Mouse (Mus musculus) 3T3-L1 (cell line): ENCODE measurements around the gene Nr3c2.

Experiments used
- DNase-seq: peaks from one replicate; pipeline ENCODE4 v3.0.0-alpha.2; 2015; ENCODE audit warnings: low read depth, low spot score

The Nr3c2 gene

DNA sequence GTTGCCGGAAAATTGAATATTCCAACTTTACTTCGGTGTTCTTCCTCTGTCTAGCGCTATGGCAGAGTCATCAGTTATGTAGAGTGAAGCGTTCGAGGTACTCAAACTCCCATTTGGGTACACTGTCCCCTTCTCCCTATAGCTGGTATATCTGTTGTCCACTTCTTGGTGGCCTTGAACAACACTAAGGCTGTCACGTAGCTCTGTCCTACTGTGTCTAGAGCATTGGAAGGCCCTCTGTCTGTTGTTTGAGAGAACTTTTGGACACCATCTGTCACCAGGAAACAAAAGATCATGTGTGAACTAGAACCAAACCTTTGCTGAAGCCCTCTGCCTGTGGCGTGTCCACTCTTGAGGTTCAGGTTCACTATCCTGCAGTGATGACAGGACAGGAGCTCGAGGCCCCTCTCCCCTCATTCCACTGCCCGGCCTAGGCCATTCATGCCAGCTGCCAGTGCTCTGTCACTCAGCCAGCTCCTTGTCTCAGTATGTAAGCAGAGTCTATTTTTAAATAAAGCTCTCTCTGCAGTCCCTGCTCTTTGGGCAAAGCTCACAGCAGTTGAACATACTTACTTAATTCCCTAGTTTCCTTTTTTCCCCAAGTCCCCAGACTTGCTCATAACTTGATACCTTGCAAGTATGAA, 72.6 kb downstream of the Nr3c2 start:
- DNase-seq = no peak

DNA sequence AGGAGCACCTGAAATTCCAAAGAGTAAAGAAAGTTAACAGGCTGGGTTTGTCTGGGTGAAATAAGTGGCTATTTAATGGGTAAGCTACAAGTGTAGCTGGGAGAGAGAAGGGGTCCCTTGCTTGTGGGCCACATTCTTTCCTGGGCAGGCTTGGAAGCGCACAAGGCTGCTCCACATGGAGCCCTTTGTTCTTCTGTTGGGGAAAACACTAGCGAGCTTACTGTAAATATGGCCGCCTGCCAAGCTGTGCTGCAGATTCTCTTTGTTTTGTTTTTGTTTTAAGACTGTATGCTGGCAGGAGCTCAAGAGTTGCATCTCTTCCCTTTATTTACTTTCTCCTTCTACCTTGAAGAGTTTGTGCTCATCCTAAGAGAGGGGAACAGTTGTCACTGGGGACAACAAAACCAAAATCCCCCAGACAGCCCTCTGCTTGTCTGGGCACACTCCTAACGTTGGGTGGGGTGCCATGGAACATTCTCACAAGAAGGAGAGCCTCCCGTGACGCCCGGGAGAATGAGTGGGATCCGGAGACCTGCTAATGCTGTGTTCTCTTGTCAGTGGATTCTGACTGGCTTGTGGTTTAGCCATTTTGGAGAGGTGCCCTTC, 73.8 kb downstream of the Nr3c2 start:
- DNase-seq = peak; percentile 83

DNA sequence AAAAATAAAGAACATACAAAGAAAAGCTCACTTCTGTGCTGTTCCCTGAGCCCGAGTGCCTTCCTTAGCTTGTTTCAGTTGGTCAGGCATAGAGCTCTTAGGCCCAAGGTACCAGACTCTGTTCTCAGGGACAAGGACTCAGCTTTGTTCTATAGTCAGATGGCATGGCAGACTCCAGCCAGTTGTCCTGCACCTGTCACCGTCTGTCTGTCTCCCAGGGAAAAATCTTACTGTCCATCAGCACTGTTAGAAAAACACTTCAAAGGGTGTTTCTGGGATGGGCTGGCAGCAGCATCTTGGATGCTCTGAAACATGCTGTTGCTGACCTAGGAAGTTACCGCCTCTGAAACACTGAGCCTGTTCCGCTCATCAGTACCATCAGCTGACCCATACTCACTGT, 78.7 kb downstream of the Nr3c2 start:
- DNase-seq = no peak

DNA sequence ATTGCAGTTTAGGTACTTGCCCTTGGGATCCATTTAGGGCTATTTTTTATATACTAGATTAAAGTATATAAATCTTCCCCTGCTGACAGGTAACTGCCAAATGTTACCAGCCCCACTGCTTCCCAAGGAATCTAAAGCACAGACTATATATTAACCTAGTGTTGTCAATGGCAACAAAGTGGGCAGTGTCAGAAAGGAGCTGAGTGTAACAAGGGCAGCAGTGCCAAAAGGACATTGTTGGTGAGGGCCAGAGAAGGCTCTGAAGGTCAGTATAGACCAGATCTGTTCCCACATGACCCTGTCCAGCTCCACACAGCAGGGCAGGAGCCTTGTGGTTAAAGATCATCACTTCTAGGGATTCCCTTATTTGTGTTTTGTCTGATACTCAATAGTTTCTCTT, 84.8 kb downstream of the Nr3c2 start:
- DNase-seq = no peak

DNA sequence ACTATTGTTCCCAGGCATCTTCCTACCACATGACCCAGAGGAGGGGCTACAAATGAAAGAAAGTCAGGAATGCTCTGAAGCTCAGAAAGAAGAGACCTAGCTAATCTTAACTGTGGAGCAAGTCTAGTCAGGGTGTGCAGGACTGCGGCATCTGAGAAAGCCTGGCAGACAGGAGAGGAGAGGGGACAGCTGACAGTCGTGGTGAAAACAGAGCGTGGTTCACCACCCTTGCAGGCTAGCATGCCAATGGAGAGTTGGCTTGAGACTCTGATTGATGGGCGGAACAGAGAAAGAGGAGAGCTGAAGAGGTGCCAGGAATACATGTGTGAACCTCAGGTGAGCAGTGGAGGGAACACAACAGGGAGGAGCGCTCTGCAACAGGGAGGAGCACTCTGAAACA, 85.6 kb downstream of the Nr3c2 start:
- no peak for DNase-seq

DNA sequence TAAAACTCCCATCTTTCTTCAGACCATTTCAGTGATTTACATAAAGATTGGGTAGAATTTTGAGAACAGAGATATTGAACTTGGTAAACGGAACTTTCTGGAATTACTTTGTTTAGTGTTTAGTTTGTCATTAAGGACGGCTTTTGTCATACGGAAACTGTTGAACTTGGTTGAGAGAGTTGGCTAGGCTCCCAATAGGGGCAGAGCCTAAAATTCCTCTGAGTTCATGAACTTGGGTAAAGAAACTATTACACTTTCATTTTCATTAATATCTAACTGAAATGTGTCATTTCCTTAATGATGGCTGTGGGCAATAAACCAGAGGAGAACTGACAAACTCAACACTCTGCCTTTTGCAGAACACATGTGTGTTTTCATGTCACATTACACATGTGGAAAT, 88.6 kb downstream of the Nr3c2 start:
- no peak for DNase-seq

DNA sequence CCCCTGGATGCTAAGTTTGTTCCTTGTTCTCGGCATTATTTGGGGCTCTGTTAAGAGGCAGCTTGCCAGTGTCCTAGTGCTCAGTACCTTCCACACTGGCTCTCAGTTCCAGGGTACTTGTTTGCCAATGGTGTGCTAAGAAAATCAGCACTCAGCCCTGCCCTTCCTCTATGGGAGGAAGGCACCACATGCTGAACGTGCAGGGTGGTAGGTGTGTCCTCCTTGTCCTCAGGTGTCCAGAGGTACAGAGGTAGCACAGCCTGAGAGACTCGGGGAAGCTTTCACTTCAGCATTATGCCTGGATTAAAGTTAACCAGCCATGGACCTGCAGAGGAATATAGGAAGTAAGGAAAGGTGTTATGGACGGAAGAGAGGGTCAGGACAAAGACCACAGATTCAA, 99.0 kb downstream of the Nr3c2 start:
- no peak for DNase-seq

DNA sequence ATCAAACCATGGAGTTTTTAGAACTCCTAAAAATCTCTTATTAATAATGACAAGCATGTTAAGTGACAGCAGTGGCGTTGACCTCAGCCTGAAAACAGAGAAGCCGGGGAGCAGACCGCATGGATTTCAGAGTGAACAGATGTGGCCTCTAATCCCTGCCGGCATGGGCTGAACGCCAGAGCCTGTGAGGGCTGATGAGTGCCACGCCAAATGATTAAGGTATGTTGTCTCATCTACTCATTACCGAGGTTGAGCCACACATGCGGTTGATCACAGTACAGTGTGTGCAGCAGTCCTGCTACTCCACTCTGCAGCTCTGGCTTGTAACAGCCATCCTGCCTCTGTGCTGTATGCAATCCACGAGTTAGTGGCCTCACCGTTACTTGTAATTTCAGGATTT, 110.2 kb downstream of the Nr3c2 start:
- no peak for DNase-seq

DNA sequence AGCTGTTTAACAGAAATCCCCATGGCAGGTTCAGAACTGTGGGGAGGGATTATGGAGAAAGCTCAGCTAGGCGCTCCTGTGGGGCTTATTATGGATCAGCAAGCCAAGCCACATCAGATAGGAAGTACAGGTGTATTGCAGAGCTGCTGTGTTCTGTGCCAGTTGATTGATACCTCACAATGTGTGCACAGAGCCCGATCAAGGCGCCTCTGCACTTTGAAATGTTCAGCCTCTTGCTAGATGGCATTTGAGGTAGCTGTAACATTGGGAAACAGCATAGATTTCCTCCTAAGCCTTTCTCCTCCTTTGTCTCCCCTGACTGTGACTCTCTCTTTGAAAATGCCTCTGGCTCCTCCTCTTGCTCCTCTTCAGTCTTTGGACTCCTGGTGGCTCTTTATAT, 112.7 kb downstream of the Nr3c2 start:
- DNase-seq = no peak

DNA sequence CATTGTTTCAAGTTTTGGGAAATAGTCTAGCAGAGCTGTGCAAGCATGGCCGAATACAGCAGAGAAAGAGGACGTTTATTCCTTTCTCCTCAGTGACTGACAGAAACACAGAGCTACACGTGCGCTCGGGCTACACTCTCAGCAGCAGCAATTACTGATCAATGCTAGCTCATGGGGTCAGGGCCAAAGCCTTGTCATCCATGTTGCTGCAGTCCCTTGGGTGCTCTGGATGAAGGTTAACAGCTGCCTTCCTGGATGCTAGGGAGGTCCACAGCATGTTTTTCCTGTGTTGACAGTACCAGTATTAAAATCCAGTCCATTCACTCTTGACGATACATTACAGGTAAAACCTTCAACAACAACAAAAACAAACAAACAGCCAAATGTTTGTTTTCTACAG, 113.4 kb downstream of the Nr3c2 start:
- no peak for DNase-seq

DNA sequence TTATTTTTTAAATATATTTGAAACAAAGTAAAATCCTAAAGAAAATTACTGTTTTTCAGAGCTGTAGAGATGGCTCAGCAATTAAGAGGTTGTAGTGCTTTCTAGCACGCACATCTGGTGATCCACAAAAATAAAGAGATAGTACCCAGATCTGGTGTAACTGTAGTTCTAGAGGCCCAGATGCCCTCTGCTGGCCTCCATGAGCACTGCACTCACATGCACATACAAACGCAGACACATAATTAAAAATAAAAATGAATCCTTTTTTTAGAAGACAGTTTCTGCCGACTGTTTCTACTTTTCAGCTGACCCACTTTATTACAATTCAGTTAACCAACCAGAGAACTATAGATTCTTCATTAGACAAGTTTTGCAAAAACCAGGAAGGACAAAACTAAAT, 117.5 kb downstream of the Nr3c2 start:
- peak; percentile 24 for DNase-seq

DNA sequence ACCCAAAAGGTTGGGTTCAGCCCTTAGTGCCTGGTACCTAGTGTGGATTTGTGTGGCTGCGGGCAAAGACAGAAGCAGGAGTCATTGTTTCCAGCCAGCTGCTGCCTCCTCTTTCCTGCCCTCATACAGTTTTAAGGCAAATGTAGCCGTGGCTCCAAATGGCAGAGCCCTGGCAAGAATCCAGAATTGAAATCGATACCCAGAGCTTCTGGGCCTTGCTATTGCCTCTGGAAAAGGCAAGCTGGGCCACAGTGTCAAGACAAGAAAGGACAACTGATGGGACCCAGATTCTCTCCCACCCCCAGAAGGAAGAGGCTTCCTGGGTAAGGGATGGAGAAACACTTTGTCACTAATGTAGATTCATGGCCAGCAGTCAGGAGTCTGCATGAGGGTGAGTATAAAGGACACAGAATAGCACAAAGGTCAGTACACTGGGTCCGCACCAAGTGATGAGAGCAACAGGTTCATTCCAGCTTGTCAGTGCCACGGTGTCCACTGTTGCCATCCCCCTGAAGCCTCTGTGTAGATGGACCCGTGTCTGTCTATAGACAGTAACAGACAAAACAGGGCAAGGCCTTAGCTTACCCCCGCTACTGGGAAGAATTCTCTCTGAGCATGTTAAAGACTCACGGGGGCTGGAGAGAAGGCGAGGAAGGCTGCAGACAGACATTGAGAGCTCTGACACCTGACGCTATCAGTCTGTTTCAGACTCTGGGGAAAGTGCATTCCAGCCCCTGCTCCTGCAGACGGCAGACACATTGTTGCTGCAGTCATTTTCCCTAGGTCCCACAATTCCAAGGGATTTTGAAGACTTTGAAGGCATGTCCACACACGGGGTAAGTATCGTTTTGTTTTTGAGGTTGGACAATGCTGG, 124.8 kb downstream of the Nr3c2 start:
- peak; percentile 53 for DNase-seq

DNA sequence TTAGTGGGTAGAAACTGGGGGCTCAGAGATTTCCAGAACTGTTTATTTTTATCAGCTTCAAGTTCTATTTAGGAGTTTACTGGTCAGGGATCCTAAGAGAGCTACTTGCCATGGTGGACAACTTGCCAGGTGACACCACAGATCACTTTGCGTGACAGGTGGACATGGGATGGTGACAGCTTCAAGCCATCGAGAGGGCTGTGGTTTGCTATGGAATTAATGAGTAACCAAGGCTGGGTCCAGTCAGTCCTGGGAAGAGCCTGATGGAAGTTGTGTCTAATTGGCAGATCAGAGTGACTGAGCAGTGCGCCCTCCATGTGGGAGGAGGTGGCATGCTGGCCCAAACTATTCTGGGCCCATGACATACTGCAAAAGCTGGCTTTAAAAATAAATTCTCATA, 132.0 kb downstream of the Nr3c2 start:
- DNase-seq = no peak

DNA sequence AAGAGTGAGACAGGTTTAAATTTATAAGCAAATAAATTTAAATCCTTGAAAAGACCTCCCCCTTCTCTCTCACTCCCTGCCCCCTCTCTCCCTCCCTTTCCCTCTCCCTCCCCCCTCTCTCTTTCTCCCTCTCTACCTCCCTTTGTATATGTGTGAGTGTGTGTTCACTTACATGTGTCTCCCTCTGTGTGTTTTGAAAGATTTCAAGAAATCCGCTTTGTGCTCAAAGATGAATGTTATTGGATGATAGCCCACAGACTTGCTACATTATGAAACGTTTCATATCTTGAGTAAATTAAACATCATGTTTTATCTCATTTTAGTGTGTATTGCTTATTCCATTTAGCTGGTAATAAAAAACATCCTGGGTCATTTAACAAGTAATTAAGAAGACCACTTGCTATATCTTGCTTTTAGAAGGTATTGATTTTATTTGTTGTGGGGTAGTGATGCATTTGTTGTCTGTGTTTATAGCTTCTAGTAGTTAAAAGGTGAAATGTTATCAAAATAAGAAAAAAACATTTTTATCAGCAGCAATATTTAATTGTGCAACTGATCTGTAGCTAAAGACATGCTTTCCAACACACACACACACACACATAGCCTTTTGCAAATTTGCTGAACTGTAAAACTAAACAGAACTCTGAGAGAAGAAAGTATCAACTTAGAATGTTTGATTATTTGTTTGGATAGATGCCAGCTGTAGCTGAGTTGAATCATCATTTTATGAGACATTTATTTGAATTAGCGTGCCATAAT, 134.6 kb downstream of the Nr3c2 start:
- DNase-seq = no peak

DNA sequence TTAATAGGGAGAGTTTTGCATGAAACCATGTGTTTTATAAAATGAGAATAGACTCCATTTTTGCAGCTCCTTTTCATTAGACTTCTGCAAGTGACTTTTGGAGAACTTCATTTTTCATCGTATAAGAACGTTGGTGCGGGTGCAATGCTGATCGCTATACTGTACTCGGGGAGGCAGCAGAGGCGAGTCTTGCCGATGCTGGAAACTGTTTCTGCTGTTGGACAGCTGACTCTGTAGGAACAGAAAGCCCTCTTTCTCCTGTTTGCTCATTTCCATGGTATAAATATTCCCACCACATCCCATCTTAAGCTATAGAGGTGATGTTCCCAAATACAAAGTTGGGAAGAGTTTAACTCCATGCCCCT, 135.2 kb downstream of the Nr3c2 start:
- DNase-seq = no peak

DNA sequence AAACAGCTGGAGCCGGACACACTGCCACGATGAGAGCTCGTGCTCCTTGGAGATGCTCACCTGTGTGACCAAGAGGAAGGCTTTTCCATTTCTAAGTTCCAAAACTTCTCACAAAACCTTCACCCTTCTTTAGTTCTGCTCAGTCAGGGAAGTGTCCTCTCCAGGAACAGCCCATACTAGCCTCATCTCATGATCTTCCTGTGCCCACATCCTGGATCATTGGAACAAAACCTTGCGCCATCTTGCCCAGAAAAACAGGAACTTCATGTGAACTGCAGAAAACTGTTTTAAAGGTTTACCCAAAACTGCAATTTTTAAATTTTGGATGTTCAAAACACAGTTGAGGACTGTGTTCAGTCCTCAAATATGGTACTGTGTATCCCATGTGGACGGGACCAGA, 142.0 kb downstream of the Nr3c2 start:
- no peak for DNase-seq

DNA sequence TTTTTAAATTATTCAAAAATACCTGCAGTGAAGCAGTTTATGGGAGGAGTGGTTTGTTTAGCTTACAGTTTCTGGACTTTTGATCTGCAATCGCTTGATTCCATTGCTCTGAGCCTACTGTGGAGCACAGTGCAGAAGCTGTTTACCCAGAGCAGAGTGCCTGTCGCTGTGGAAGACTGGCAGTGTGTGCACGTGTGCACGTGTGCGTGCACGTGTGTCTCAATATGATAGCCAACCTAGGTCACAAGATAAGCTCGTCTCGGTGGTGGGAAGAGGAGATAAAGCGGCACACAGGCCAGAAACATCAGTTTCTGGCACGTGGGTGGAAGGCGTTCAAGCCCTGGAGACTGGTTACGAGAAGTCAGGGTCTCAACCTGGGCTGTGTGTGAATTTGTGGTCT, 145.6 kb downstream of the Nr3c2 start:
- no peak for DNase-seq

DNA sequence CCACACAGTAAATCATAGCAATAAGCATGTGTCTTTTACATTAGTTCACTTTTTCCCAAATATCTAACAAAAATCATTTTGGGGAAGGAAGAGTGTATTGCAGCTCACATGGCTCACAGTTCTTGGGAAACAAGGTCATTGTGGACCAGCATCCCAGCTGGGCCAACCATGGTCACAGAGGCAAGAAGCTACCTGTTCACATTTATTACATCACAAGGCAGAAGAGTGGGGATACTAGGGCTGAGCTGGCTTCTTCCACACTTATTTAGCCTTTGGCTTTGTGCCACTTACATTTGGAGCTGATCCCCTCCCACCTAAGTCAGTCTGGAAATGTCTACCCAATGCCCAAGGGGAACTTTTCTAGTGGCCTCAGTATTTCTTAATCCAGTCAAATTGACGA, 146.5 kb downstream of the Nr3c2 start:
- no peak for DNase-seq

DNA sequence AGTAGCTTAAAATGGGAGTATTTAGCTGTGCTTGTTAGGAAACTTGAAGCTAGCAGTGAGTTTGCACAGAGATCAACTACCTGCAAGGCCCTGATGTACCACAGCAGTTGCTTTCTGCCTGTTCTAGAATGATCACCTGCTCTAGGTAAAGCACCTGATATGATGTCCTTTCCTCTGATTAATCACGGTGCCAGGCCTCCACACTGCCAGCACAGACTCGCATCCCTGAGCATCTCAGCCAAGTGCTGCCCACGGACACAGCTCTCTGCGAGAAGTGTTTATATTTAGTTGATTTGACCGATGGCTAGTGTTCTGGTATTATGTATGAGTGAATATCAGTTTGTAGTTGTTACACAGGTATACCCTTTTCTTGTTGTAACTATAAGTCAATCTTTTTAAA, 147.0 kb downstream of the Nr3c2 start:
- DNase-seq = no peak

DNA sequence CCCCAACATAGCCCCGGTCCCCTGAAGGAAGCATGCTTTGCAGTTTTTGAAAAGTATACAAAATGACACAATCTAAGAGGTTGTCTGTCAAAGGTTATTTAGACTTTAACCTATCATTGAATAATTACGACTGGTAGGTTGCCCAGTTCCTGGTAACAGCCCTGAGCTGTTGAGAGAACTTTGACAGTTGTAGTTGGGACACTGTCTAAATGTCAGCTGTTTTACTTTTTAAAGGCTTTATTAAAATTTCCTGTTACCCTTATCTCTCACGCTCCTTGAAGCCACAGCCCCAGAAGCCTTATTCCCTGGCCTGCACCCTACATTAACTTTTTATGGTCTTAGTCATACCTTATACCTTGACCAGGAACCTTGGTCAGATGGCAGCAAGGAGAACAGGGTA, 147.5 kb downstream of the Nr3c2 start:
- DNase-seq = no peak

DNA sequence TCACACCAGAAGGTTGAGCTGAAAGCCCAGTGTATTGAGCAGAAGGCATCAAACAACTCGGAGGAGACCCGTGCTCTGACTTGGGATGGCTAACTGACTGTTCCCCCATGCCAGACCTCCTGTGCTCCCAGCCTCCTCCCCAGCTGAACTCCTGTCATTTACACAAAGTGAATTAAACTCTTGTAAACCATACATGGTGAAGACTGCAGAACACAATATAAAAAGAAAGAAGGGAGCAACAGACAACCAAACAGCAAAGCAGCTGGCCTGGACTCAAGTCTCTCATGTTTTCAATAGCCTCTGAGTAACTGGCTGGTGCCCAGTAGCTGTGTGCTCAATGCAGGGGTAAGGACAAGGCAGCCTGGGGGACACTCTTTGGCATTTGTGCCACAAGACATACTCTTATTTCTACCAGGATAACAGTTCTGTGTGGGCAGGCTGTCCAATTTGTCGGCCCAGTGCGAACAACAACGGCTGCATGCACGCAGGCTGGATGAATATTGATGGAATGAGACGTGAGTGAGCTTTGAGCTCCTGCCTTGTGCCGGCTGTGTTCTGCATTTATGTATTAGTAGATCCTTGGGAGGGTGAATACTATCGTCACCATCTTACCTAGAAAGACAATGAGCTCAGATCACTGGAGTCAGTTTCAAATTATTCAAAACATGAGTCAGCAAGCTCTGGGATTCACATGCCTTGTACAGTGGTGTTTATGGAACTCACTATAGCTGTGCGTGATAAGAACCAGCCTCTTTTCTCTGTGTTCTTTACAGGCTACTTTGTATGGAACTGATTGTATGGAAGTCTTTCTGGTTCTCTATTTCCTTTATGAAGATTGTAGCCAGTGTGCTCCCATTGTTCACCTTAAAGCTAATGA, 152.4 kb downstream of the Nr3c2 start:
- DNase-seq = peak; percentile 19
